Mouse (Mus musculus): ENCODE measurements around the gene Gbx2.

Gbx2 gene

GRCm38 (mm10) chr1:89931120-89931519 lies at the start of gene Gbx2:
Gene Gbx2, minus strand, starts transcription at chr1:89931179.
- no peak for DNase-seq (ENCODE audit: low spot score in 2 of 2)

- DNase-seq (ENCODE audit: low spot score in 2 of 2): no peak
Measured at GRCm38 (mm10) chr1:89977261-89977660, 46.3 kb upstream of the Gbx2 start.

- DNase-seq (ENCODE audit: low spot score in 2 of 2): no peak
Measured at GRCm38 (mm10) chr1:89976411-89976810, 45.4 kb upstream of the Gbx2 start.

- DNase-seq (ENCODE audit: low spot score in 2 of 2): no peak
Measured at GRCm38 (mm10) chr1:89974541-89974940, 43.6 kb upstream of the Gbx2 start.

GRCm38 (mm10) chr1:89971848-89972247 lies 40.9 kb upstream of the Gbx2 start:
- no peak for DNase-seq (ENCODE audit: low spot score in 2 of 2)

- no peak for DNase-seq (ENCODE audit: low spot score in 2 of 2)
Measured at GRCm38 (mm10) chr1:89969714-89970110, 38.7 kb upstream of the Gbx2 start.

GRCm38 (mm10) chr1:89969072-89969713 lies 38.2 kb upstream of the Gbx2 start:
- DNase-seq (ENCODE audit: low spot score in 2 of 2): no peak

- peak; percentile 40 to 64 for DNase-seq (ENCODE audit: low spot score in 2 of 2)
Measured at GRCm38 (mm10) chr1:89968111-89968851, 37.3 kb upstream of the Gbx2 start.

- DNase-seq (ENCODE audit: low spot score in 2 of 2): no peak
Measured at GRCm38 (mm10) chr1:89967585-89967984, 36.6 kb upstream of the Gbx2 start.

- no peak for DNase-seq (ENCODE audit: low spot score in 2 of 2)
Measured at GRCm38 (mm10) chr1:89964426-89964825, 33.4 kb upstream of the Gbx2 start.

GRCm38 (mm10) chr1:89963296-89963695 lies 32.3 kb upstream of the Gbx2 start:
- DNase-seq (ENCODE audit: low spot score in 2 of 2): no peak

- no peak for DNase-seq (ENCODE audit: low spot score in 2 of 2)
Measured at GRCm38 (mm10) chr1:89962092-89962491, 31.1 kb upstream of the Gbx2 start.

GRCm38 (mm10) chr1:89959393-89959792 lies 28.4 kb upstream of the Gbx2 start:
- no peak for DNase-seq (ENCODE audit: low spot score in 2 of 2)

- DNase-seq (ENCODE audit: low spot score in 2 of 2): peak; percentile 73 to 79
Measured at GRCm38 (mm10) chr1:89943202-89943601, 12.2 kb upstream of the Gbx2 start.

GRCm38 (mm10) chr1:89942395-89942976 lies 11.5 kb upstream of the Gbx2 start:
- no peak for DNase-seq (ENCODE audit: low spot score in 2 of 2)

GRCm38 (mm10) chr1:89941701-89942381 lies 10.9 kb upstream of the Gbx2 start:
- no peak for DNase-seq (ENCODE audit: low spot score in 2 of 2)

- DNase-seq (ENCODE audit: low spot score in 2 of 2): no peak
Measured at GRCm38 (mm10) chr1:89940961-89941524, 10.1 kb upstream of the Gbx2 start.

- DNase-seq (ENCODE audit: low spot score in 2 of 2): no peak
Measured at GRCm38 (mm10) chr1:89939981-89940726, 9.2 kb upstream of the Gbx2 start.

GRCm38 (mm10) chr1:89939596-89939960 lies 8.6 kb upstream of the Gbx2 start:
- no peak for DNase-seq (ENCODE audit: low spot score in 2 of 2)

GRCm38 (mm10) chr1:89938884-89939595 lies 8.1 kb upstream of the Gbx2 start:
- DNase-seq (ENCODE audit: low spot score in 2 of 2): no peak

Data from right cerebral cortex, adult 2 months (tissue).